Mouse (Mus musculus) megakaryocyte progenitor cell, adult 5-6 weeks (primary cell): Measurements from ENCODE around the gene Gm21830. TPM values are rescaled to one million over a fixed set of nuclear protein-coding genes. Genes with fewer than 3 reads are reported as not detected.
A peak's percentile ranks its signal among the peaks of the same experiment; 100 is the strongest.
"Not testable (repeated sequence)": the region's sequence is repeated elsewhere in the genome, so short reads cannot be mapped to it uniquely, and the experiment has no call there.

Experiments
- ATAC-seq: replicated peaks from 2 replicates; pipeline ENCODE4 v1.8.0; 2016; ENCODE audit warnings: mild to moderate bottlenecking, moderate TSS enrichment, inconsistent platforms; ENCODE audit not compliant: poor library complexity
- total RNA-seq, 2 experiments: library from RNA; stranded (forward) in 1 of 2; stranded (reverse) in 1 of 2; fragments of 157-497, 149-512 nt in 1 of 2; fragments of 200-1000 nt in 1 of 2; gene quantifications; 2 replicates each; pipeline versions ENCODE4 v1.2.3 to v1.2.4; 2015 to 2017

Gm21830 gene
- not detected in 2 replicates for total RNA-seq (2015)
- not detected in 2 replicates for total RNA-seq (2017)

- not testable (repeated sequence) for ATAC-seq
These were observed at the start of gene Gm21830 for GRCm38 (mm10) chr2:67413425-67413824. Gm21830 (plus strand) TSS chr2:67413725.

DNA sequence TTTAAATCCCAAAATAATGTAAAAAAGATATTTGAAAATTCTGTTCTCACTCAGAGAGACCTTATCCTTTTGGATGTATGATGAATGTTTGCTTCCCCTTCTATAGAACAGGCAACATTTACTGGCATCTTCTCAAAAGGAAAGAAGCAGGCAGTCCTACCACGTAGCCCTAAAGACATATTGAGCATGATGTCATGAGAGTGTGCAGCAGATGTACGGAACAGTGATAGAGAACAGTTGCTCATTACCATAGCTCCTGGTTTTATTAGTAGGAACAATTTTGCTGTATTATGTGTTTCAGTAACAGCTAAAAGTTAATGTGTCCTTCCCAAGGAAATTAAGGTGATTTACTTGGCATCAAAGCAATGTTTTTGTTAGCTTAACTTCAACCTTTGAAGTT, 49.0 kb upstream of the Gm21830 start:
- no peak for ATAC-seq

DNA sequence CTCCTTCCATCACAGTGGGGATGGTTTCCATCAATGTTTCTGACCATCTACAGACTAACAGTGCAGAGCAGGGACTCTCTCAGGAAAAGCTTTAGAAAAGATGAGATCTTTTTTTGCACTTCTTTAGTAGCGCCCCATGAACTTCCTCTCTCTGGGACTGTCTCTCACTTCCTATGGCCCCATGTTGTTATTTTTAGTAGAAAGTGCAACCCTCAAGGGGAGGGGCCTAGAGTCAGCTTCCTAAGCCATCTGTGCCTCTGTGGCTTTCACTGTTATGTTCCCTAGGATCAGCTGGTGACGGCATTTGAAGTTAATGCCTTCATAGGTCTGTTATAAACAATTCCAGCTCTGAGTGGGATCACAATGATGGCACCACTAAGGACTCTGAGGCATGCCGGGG, 35.0 kb upstream of the Gm21830 start:
- no peak for ATAC-seq

DNA sequence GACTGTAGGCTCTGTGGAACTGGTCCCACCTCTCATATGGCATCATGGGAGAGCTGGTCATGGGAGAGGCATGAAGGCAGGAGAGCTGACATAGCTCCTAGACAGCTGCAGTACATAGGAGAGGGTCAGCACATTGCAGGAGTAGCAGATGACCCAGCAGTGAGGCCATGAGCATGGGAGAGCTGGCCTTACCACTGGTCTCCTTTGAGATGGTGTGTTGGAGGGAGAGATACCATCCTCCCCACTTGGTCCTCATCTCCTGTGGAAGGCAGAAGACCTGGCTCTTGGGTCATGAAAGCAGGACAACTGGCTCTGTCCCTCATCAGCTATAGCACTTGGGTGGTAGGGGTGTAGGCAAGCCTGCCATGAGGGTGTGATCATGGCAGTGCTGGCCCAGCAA, 7.3 kb downstream of the Gm21830 start:
- no peak for ATAC-seq

DNA sequence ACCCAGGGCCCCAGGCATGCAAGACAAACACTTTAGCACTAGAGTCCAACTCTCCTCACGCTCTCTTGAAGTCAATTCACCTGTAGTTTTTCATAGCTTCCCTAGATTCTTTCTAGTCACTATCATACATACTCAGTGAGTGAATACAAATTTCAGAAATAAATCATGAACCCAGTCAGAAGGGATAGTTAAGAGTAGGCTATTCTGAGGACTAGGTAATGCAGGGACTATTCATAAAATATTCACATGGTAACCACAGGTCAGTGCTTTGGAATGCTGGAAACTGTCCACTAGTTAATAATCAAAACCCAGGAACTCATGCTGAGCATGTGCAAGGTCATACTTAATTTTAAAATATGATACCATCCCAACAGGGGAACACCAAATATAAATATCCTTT, 9.3 kb downstream of the Gm21830 start:
- ATAC-seq, result no peak

DNA sequence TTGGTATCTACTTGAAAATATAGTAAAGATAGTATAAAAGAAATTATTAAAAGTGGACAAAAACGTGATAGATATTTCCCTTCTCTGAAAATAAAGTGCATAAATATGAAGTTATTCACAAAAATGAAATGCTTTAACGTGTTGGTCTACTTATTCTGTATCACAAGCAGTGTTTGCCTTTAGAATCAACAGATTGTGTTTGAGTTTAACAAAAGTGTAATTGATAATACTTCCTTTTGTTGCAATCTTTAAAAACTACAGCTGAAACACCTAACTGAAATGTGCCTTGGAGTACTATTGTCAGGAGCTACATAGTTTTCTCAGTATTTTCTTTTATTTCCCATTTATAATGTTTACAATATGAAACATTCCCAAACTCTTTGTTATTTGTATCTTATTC, 19.6 kb downstream of the Gm21830 start, which contains the start of gene Gm26727:
Gene Gm26727 (minus strand): TSS at position 101 of the 400 bp plus-strand sequence.
- no peak for ATAC-seq

GRCm38 (mm10) chr2:67438309-67438708, 24.8 kb downstream of the Gm21830 start:
- ATAC-seq, result no peak

DNA sequence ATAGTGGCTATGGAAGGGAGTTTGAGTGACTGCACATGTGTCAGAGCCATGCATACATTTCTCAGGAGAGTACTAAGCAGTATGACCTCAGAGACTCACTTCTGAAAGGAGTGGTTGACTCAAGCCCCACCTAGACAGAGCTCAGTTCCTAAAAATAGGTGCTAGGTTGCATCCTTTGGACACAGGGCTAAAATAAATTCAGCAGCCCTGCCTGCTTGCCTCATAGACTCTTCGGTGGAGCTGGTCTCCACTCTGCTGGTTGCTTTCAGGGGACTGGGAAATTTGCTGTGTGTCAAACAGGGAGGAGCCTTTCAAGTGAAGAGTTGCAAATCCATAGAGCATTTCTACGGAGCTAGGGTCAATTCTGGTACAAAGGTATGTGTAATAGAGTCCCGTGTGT, 32.3 kb downstream of the Gm21830 start, which contains the start of gene Xirp2:
Gene Xirp2 (plus strand): TSS at position 223 of the 400 bp plus-strand sequence.
- ATAC-seq, result no peak

DNA sequence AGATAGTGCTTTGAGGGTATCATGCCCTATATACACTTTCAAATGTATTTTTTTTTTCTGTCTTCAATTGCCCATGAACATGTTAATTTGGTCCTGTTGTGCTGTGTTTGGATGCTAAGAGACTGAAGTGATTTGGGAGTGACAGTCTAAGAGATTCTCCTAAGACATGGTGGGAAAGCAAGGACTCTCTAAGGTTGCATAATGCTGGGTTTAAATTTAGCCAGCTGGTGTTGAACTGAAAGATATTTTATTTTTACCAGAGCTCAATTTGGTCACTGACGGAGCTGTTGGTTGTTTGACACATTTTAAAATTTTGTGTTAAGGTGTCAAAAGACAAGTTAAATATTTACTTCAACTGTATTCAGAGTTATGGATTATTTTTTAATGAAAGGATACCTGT, 33.2 kb downstream of the Gm21830 start:
- ATAC-seq, result no peak

- ATAC-seq, result no peak
These were observed 33.7 kb downstream of the Gm21830 start for GRCm38 (mm10) chr2:67447206-67447605.

DNA sequence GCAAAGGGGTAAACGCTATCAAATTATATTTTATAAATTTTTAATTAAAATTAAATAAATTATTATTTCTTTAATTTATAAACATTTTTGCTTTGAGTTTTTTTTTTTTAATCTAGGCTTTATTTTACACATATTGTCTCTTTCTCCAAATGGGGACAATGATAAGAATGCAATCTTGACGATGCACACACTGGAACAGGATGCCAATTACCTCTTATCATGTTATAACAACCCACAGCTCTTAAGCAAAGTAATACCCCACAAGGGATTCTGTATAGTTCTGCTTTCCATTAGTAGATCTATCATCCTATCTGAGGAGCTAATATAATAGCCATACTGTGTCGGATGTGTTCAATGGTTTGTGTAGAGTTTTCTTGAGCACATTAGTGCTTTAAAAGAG, 47.3 kb downstream of the Gm21830 start:
- ATAC-seq, result no peak

DNA sequence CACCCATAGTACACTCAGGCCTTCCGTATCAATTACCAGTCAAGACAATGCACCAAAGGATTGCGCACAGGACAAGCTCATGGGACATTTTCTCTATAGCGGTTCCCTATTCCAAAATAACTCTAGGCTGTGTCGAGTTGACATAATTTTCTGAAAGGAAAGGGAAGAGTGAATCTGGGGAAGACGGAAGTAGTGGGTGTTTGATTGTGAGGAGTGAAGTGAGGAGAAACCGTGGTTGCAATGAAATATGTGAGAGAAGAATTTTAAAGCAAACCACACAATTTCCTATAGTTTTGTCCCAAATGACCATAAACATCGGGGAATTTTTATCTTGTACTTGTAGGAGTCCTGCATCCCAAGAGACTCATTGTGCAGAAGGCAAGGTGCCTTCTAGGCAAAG, 53.5 kb downstream of the Gm21830 start:
- ATAC-seq, result no peak

DNA sequence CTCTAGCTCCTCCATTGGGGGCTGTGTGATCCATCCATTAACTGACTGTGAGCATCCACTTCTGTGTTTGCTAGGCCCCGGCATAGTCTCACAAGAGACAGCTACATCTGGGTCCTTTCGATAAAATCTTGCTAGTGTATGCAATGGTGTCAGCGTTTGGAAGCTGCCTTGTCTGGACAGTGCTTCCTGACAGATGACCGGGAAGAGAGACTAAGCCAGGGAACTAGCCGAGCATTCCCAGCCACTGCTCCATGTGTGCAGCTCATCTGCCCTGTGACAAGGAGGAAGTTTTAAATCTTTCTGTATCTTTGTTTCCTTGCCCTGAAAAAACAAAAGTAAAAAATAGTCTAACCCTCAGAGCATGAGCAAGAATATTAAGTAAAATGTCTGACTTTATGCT, 56.5 kb downstream of the Gm21830 start:
- ATAC-seq, result not testable (repeated sequence)

DNA sequence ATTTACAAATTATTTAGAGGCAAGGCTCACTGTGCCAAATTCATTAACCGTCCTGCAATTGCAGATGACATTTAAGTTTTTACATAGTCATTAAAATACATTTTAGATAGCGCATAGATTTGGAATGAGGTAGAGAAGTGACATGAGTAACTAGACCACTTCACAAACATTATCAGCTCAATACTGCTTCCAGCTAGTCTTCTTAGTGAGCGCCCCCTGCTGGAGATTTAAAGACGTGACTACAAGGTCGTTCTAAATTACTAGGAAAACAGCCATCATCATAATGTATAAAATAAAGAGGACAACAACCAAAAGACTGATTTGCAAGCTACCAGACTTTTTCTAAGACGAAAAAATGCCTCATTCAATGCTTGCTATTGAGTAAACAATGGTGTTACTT, 64.2 kb downstream of the Gm21830 start:
- ATAC-seq, result 0 out of 2 replicates have a peak, but pooled peaks have one; percentile 57

- no peak for ATAC-seq
These were observed 67.5 kb downstream of the Gm21830 start for GRCm38 (mm10) chr2:67481051-67481450.

Other genes starting within 250 kb of the Gm21830 start
- not detected in 2 replicates for gene Gm26727, start 19.5 kb downstream of the Gm21830 start, total RNA-seq (2015)
- gene Gm26727, start 19.5 kb downstream of the Gm21830 start, total RNA-seq (2017), result not detected in 2 replicates
- gene Xirp2, start 32.3 kb downstream of the Gm21830 start, total RNA-seq (2015), result not detected in 2 replicates
- not detected in 2 replicates for gene Xirp2, start 32.3 kb downstream of the Gm21830 start, total RNA-seq (2017)
- gene B3galt1, start 152.1 kb downstream of the Gm21830 start, total RNA-seq (2015), result not detected in 2 replicates
- gene B3galt1, start 152.1 kb downstream of the Gm21830 start, total RNA-seq (2017), result not detected in 2 replicates